Mouse (Mus musculus) neural tube, embryonic 13.5 days (tissue): ENCODE measurements around the gene Lrrc3c. TPM values are rescaled to one million over a fixed set of nuclear protein-coding genes. Genes with fewer than 3 reads are reported as not detected.

Experiments used
- ATAC-seq: fragments of 200-750 bp; cut with Nextera tagmentation; 2 replicates; pipeline ENCODE4 v1.8.0; 2017; ENCODE audit warnings: low read depth, mild to moderate bottlenecking, moderate TSS enrichment, moderate library complexity
- H3K27ac ChIP-seq: fragments of 300-500 bp; sonication (generic); replicated peaks from 2 replicates; pipeline ENCODE4 v1.5.1; 2015; ENCODE audit warnings: moderate library complexity, mild to moderate bottlenecking, inconsistent platforms
- H3K27me3 ChIP-seq: fragments of 300-500 bp; sonication (generic); 2 replicates; pipeline ENCODE4 v1.6.1; 2015; ENCODE audit warnings: mild to moderate bottlenecking, inconsistent platforms
- H3K36me3 ChIP-seq: fragments of 300-500 bp; sonication (generic); 2 replicates; pipeline ENCODE4 v1.6.1; 2015; ENCODE audit warnings: mild to moderate bottlenecking, inconsistent platforms
- H3K4me1 ChIP-seq: fragments of 300-500 bp; sonication (generic); replicated peaks from 2 replicates; pipeline ENCODE4 v1.6.1; 2015; ENCODE audit warnings: inconsistent platforms
- H3K4me2 ChIP-seq: fragments of 300-500 bp; sonication (generic); 2 replicates; pipeline ENCODE4 v1.6.1; 2015; ENCODE audit warnings: inconsistent platforms, mild to moderate bottlenecking, moderate library complexity
- H3K4me3 ChIP-seq: fragments of 300-500 bp; sonication (generic); 2 replicates; pipeline ENCODE4 v1.5.1; 2015; ENCODE audit warnings: mild to moderate bottlenecking, inconsistent platforms
- H3K9ac ChIP-seq: fragments of 300-500 bp; sonication (generic); 2 replicates; pipeline ENCODE4 v1.6.1; 2015; ENCODE audit warnings: moderate library complexity, mild to moderate bottlenecking, inconsistent platforms
- H3K9me3 ChIP-seq: fragments of 300-500 bp; sonication (generic); 2 replicates; pipeline ENCODE4 v1.6.1; 2016; ENCODE audit warnings: inconsistent platforms
- WGBS: fragments of 180-500 bp; shearing (Covaris S2); methylation state at CpG from one replicate; pipeline ENCODE4 v1.1.7; 2015; 5-methylcytosine and 5-hydroxymethylcytosine counted together
- polyA plus RNA-seq: library from polyadenylated mRNA; unstranded; fragments of >200 nt; fragmentation: Nextera tagmentation; extraction: Ambion mirVana; gene quantifications from 2 replicates; pipeline ENCODE4 v1.2.1, GENCODE M21; 2015

Lrrc3c gene
- polyA plus RNA-seq, 1 experiment from 2014 or later: not detected

- no peaks in the 10 kb centered on the region for H3K9me3 ChIP-seq
- H3K9ac ChIP-seq: no peak overlapping the region
- ATAC-seq: no peak
- H3K4me1 ChIP-seq: no peaks in the 10 kb centered on the region
- no peak overlapping the region for H3K4me3 ChIP-seq
- 84% methylated on average over 3 of the region's 3 CpGs for WGBS
- no peaks in the 10 kb centered on the region for H3K36me3 ChIP-seq
- H3K4me2 ChIP-seq: no peak overlapping the region
- peaks cover 18% of the 10 kb centered on the region for H3K27me3 ChIP-seq
- no peak overlapping the region for H3K27ac ChIP-seq
Measured at GRCm38 (mm10) chr11:98644757-98645156, 46.7 kb downstream of the Lrrc3c start.

GRCm38 (mm10) chr11:98645946-98646345 is 47.9 kb downstream of the Lrrc3c start:
- Histone ChIP-seq H3K4me1 (no peaks in the 10 kb centered on the region), H3K27me3 (peaks cover 24% of the 10 kb centered on the region), H3K4me3 (no peak overlapping the region), H3K36me3 (no peaks in the 10 kb centered on the region), H3K9me3 (no peaks in the 10 kb centered on the region), H3K27ac (no peak overlapping the region), H3K4me2 (no peak overlapping the region), H3K9ac (no peak overlapping the region)
- ATAC-seq: no peak
- WGBS: 80% methylated on average over 2 of the region's 2 CpGs

GRCm38 (mm10) chr11:98646459-98646858 is 48.4 kb downstream of the Lrrc3c start, which contains the start of gene Gsdma2:
Gene Gsdma2 (plus strand): TSS chr11:98646759.
- Histone ChIP-seq H3K4me2 (no peak within 1 kb of the TSS), H3K9me3 (no peaks in the 10 kb centered on the region), H3K4me3 (no peak within 1 kb of the TSS), H3K27ac (no peak within 1 kb of the TSS), H3K36me3 (no peaks in the 10 kb centered on the region), H3K9ac (no peak within 1 kb of the TSS), H3K4me1 (no peaks in the 10 kb centered on the region), H3K27me3 (peaks cover 24% of the 10 kb centered on the region)
- WGBS: 73% methylated on average over 2 of the region's 2 CpGs
- ATAC-seq: no peak

Other genes starting within 250 kb of the Lrrc3c start
- gene Ppp1r1b, start 249.9 kb upstream of the Lrrc3c start, polyA plus RNA-seq: 1.7 and 2.1 TPM in 2 replicates
- gene Stard3, start 239.9 kb upstream of the Lrrc3c start, polyA plus RNA-seq: 39.7 and 41.1 TPM in 2 replicates
- 0.42 and 2.1 TPM in 2 replicates for gene Tcap, start 214.5 kb upstream of the Lrrc3c start, polyA plus RNA-seq
- 0.73 and 0.79 TPM in 2 replicates for gene Pnmt, start 211.8 kb upstream of the Lrrc3c start, polyA plus RNA-seq
- gene Pgap3, start 197.8 kb upstream of the Lrrc3c start, polyA plus RNA-seq: 7.4 and 8.7 TPM in 2 replicates
- 10.4 and 10.9 TPM in 2 replicates for gene Erbb2, start 185.8 kb upstream of the Lrrc3c start, polyA plus RNA-seq
- 239 and 265 TPM in 2 replicates for gene Mien1, start 159.3 kb upstream of the Lrrc3c start, polyA plus RNA-seq
- 0.47 and 0.80 TPM in 2 replicates for gene Grb7, start 151.9 kb upstream of the Lrrc3c start, polyA plus RNA-seq
- gene Ikzf3, start 52.3 kb upstream of the Lrrc3c start, polyA plus RNA-seq: 0.31 TPM in 1 of 2 replicates, not detected in the other
- 0.23 TPM in 1 of 2 replicates, not detected in the other for gene Zpbp2, start 47.2 kb upstream of the Lrrc3c start, polyA plus RNA-seq
- gene Ormdl3, start 10.9 kb upstream of the Lrrc3c start, polyA plus RNA-seq: 78.0 and 81.0 TPM in 2 replicates
- gene Gm12355, start 27.4 kb downstream of the Lrrc3c start, polyA plus RNA-seq: 0.89 and 1.1 TPM in 2 replicates
- gene Gsdma3, start 28.1 kb downstream of the Lrrc3c start, polyA plus RNA-seq: not detected in 2 replicates
- 0.24 TPM in 1 of 2 replicates, not detected in the other for gene Gsdma2, start 48.5 kb downstream of the Lrrc3c start, polyA plus RNA-seq
- gene Gsdma, start 66.1 kb downstream of the Lrrc3c start, polyA plus RNA-seq: not detected in 2 replicates
- 177 and 181 TPM in 2 replicates for gene Psmd3, start 84.3 kb downstream of the Lrrc3c start, polyA plus RNA-seq
- not detected in 2 replicates for gene Csf3, start 103.0 kb downstream of the Lrrc3c start, polyA plus RNA-seq
- 62.3 and 69.1 TPM in 2 replicates for gene Med24, start 131.1 kb downstream of the Lrrc3c start, polyA plus RNA-seq
- gene Thra, start 142.3 kb downstream of the Lrrc3c start, polyA plus RNA-seq: 89.5 and 94.4 TPM in 2 replicates
- gene Nr1d1, start 177.0 kb downstream of the Lrrc3c start, polyA plus RNA-seq: 3.4 and 3.6 TPM in 2 replicates
- 31.5 and 33.2 TPM in 2 replicates for gene Msl1, start 197.2 kb downstream of the Lrrc3c start, polyA plus RNA-seq
- 55.1 and 57.7 TPM in 2 replicates for gene Casc3, start 206.6 kb downstream of the Lrrc3c start, polyA plus RNA-seq
- 5.6 and 6.7 TPM in 2 replicates for gene Rapgefl1, start 238.5 kb downstream of the Lrrc3c start, polyA plus RNA-seq